Mouse (Mus musculus) G1E (cell line): ENCODE data around the gene Gigyf1.

Experiments
- CTCF ChIP-seq: IDR thresholded peaks from 2 replicates; pipeline ENCODE4 v1.5.1; 2012; ENCODE audit warnings: low read depth, low read length, inconsistent platforms, mixed read lengths
- GATA1 ChIP-seq: IDR thresholded peaks from 2 replicates; pipeline ENCODE4 v1.6.1; 2012; ENCODE audit warnings: borderline replicate concordance, low read length, inconsistent platforms, mixed read lengths
- POLR2AphosphoS5 ChIP-seq: IDR thresholded peaks from 2 replicates; pipeline ENCODE4 v1.6.1; 2012; ENCODE audit warnings: low read depth, low read length, inconsistent platforms; ENCODE audit not compliant: insufficient replicate concordance

DNA sequence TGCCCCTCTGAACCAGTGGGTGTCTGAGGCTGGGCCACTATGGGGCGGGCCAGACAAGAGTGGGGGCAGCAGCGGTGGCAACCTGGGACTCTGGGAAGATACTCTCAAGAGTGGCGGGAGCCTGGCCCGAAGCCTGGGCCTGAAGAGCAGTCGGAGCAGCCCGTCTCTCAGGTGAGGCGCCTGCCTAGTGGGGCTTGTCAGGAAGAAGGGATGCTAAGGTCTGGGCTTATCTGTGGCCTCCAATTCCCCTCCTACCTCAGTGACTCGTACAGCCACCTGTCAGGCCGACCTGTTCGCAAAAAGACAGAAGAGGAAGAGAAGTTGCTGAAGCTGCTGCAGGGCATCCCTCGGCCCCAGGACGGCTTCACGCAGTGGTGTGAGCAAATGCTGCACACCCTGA is 6.3 kb downstream of the Gigyf1 start:
- TF ChIP-seq CTCF (no peak), POLR2AphosphoS5 (no peak), GATA1 (no peak)
